Mouse (Mus musculus) heart, adult 18-20 months (tissue): Measurements from ENCODE around the gene Tmem274. TPM values are rescaled to one million over a fixed set of nuclear protein-coding genes. Genes with fewer than 3 reads are reported as not detected.
A peak's percentile ranks its signal among the peaks of the same experiment; 100 is the strongest.

Experiments used
- DNase-seq, 2 experiments: peaks; one replicate each; pipeline ENCODE4 v3.0.0; 2021 to 2022; ENCODE audit warnings: mixed read lengths in 1 of 2
- total RNA-seq, 2 experiments: library from RNA; stranded (reverse); gene quantifications; 2 replicates each; pipeline ENCODE4 v1.2.3; 2021

The Tmem274 gene
- total RNA-seq, 2 experiments from 2014 or later = not detected

DNA sequence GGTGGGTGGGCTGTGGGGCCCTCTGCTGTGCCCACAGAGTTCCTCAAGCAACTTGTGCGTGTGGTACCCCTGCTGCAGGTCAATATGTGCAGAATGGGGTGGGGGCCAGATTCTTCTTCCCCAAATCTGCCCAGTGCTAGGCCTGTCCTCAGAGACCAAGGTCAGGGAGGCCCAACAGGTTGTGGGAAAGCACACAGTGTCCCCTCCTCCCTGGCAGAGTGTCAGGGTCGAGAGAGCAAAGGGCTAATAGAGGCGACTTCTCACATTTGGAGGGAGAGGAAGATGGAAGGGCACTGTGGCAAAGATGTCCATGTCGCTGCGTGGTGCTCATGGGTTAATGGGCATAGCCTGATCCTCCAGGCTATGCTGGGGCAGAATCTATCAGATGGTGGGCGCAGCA, 48.6 kb downstream of the Tmem274 start:
- no peak for DNase-seq

DNA sequence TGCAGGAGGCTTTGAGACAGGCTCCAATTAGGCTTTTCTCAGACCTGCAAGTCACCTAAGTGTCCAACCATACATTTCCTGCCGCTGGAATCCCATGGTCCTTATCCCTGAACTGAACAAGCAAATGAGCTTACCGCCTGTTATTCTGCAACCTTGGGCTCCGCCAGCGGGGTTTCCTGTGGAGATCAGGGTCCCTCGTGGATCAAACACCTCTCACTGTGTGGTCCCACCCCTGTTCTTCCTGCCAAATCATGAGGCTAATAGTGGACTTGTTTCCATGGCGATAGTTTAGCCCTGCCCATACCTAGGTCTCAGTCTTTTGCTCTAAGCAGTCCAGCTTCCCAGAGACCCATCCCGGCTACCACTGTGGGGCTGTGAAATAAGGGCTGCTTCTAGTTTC, 49.2 kb downstream of the Tmem274 start:
- DNase-seq = peak; percentile 55 to 90

GRCm38 (mm10) chr4:149527621-149528354, 50.6 kb downstream of the Tmem274 start:
- peak; percentile 34 to 85 for DNase-seq

- no peak for DNase-seq
Observed at GRCm38 (mm10) chr4:149529691-149530090, 52.5 kb downstream of the Tmem274 start.

Other genes with a start within 250 kb of the Tmem274 start
- 100 to 1,000 TPM; 154 to 180 TPM for gene Kif1b, start 169.7 kb upstream of the Tmem274 start, total RNA-seq
- gene Ube4b, start 50.6 kb upstream of the Tmem274 start, total RNA-seq = 10 to 100 TPM; 41.7 to 45.5 TPM
- gene Rbp7, start 22.4 kb upstream of the Tmem274 start, total RNA-seq = 10 to 100 TPM; 63.9 to 85.7 TPM
- 10 to 100 TPM; 35.4 to 36.0 TPM for gene Nmnat1, start 7.8 kb downstream of the Tmem274 start, total RNA-seq
- 10 to 100 TPM; 62.5 to 77.5 TPM for gene Lzic, start 7.9 kb downstream of the Tmem274 start, total RNA-seq
- gene Ctnnbip1, start 40.9 kb downstream of the Tmem274 start, total RNA-seq = 10 to 100 TPM; 24.2 to 25.1 TPM
- gene Clstn1, start 109.1 kb downstream of the Tmem274 start, total RNA-seq = 10 to 100 TPM; 96.1 to 96.2 TPM
- 1 to 10 TPM; 3.5 to 5.6 TPM for gene Pik3cd, start 225.2 kb downstream of the Tmem274 start, total RNA-seq